Mouse (Mus musculus) left cerebral cortex, postnatal 10 days (tissue): ENCODE results near the gene Pax8. TPM values are rescaled to one million over a fixed set of nuclear protein-coding genes. Genes with fewer than 3 reads are reported as not detected.

Experiments
- DNase-seq, 2 experiments: peaks; one replicate each; pipeline ENCODE4 v3.0.0; 2021 to 2022; ENCODE audit warnings: low spot score in 2 of 2, mixed read lengths in 1 of 2; ENCODE audit errors: extremely low spot score in 1 of 2
- intact Hi-C: fragments of 180-260 bp; cut with DNase I; formaldehyde crosslinking; loops from one replicate; pipeline ENCODE4 v1.15.1; 2025
- total RNA-seq, 2 experiments: library from RNA; stranded (reverse); gene quantifications; 2 replicates each; pipeline ENCODE4 v1.2.3; 2021

The Pax8 gene
- not detected for total RNA-seq

DNA sequence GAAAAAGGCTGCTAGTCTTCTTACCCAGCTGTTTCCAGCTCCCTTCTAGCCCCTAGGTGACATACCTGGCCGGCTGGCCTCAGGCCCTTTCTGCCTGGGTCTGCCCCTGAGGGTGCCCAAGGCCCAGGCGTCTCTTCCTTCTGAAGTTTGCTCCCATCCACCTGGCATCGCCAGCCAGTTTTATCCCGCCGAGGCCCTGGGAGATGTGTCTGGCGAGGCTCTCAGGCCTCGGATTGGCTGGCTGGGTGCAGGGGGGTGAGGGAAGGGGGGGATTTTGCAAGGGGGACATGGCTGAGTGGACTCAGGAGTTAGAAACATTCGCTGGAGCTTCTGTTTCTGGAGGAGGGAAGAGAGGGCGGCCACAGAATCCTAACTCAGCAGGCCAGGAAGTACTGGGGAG is at the start of gene Pax8:
Pax8 (minus strand) TSS at position 180 of the 400 bp plus-strand sequence.
- DNase-seq: no peak
- intact Hi-C loops: no loop called here

DNA sequence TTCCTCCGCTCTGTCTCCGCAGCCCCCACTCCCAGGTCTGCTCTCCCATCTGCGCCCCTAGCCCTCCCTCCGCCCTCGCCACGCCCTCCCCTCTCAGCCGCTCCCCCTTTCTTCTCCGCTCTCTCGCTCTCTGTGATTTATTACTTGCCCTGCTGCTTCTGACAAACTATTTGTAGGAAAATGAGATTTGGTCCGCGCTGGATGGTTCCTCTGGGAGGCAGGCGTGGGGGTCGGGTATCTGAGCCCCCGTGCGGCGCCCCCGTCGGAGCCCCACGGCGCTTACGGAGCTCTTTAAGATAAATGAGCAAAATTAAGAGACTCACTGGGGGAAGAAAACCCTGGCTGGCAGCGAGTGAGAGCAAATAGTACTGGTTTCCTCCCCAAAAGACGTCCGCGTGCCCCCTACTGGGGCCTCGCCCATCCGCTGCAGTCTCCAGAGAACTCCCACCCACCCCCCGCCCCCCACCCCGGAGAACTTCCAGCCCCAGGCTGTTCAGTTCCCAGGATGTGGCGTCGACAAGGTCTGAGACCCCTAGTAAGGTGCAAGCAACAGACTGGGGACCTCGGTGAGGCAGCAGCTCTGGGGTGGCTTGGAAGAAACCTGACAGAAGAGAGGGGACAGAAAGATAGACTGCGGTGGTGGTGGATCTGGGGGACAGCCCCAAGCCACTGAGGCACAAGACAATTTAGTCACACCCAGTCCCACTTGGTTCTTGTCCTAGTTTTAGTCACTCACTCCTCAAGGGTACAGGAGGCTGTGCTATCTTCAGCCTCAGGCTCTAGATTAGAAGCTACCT is 46.2 kb upstream of the Pax8 start:
- intact Hi-C loops: no loop called here
- peak in 1 of 2 experiments; percentile 55 for DNase-seq

DNA sequence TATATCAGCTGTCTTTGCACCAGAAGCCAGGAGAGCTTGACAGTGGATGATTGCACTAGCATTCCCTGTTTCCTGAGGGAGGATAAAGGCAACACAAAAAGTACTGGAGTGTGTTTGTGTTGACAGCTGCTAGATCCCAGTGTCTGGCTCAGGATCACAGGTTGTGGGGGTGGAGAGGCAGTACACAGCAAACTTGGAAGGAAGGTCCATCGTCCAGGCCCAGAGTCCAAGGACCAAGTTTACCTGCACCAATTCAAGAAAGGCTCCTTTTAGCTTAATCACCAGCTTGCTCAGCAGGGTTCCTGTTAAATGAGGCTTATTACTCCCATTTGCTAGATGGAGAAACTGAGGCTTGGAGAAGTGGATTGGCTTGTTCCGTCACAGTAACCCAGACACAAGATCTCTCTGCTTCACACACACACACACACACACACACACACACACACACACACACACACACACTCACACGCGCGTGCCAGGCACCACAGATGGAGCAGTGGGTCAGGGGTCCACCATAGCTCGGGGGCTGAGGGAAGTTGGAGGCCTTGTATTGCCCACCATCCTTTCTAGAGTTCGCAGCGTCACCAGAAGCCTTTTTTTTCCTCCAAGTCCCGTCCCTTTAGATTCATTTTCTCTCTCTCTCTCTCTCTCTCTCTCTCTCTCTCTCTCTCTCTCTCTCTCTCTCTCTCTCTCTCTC is 45.3 kb upstream of the Pax8 start:
- intact Hi-C loops: no loop called here
- DNase-seq: no peak

DNA sequence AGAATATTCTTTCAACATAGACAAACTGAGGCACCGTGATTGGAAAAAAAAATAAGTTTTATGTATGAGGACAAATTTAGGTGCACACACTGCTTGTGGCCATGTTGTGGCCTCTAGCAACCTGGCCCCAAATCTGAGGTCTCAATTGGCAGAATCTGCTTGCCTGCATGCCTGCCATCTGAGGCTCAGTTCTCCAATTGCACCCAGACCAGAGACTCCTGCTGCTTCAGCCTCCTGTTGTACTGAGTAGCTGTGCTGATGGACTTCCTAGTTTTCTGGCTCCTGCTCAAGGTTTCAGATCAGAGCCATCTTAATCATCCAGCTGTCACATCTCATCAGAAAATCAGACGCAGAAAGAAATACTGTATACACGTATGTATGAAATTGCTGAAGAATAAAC is 41.5 kb upstream of the Pax8 start:
- no peak for DNase-seq
- intact Hi-C loops: no loop called here

DNA sequence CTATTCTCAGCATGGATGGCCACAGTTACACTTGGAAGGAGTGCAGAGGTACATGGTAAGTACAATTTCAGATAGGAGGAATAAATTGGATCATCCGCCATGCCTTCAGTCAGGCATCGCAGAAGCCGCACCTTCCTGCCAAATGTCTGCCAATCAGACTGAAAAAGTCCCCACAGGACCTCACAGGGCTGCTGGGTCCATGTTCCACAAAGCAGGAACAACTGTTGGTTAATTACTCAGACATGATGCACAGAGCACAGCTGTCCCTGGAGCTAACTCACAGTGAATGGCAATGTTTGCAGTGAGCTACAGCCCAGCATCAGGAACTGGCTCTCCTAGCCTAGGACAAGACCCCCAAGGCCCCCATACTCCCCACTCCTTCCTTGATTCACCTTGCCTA is 32.0 kb upstream of the Pax8 start:
- intact Hi-C loops: no loop called here
- DNase-seq: no peak

DNA sequence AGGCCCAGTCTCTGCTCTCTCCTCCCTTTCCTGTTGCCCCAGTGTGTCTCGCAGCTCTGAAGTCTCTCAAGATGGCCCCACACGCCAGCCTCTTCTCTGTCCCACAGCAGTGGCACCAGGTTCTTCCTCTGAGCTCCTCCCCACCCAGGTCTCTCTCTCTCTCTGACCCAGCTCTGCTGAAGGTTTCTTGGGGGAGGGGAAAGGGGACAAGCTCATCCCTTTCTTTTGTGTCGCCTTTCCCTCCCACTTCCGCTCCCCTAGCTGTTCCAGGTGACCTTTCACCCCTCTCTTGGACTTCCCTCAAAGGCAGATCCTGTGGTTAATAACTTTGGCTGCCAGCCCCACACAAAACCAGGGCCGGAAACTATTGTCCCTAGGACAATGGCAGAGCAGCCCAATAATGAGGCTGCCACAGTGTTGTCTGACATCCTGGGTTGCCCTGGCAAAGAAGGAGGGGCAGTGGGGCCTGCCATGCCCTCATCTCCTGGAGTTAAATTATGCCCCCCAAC is 27.6 kb upstream of the Pax8 start:
- intact Hi-C loops: no loop called here
- peak in 1 of 2 experiments; percentile 64 for DNase-seq

DNA sequence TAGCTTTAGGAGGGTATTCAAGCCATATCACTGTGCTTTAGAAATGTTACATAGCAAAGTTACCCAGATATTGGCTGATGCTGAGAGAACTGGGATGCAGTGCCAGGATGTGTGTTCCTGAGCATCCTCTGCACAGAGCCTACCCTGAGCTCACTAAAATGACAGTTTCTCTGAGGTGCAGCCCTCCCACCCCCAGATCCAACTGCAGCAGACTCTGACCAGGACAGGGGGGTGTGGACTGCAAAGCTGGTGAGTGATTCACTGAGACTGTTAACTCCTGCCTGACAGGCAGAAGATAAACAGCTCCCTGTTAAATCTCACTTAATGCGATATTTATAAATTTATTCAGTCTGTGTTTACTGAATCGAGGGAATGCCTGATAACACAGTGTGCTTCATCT is 25.5 kb upstream of the Pax8 start:
- DNase-seq: no peak
- intact Hi-C loops: no loop called here

DNA sequence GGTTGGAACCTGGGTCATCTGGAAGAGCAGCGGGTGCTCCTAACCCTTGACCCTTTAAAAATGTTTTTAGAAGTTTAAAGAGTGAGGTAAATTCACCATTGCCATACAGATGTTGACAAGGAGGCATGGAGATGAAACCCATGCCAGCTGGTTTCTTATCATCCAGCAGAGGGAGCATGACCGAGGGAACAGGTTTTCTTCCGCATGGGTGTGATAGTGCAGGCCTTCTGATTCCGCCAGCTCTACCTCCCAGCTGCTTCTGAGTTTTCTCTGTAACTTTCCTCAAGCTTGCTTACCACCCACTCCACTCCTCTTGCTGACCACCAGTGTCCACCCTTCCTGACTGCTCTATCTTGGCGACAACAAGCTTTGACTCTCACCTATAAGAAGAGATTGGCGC is 15.2 kb upstream of the Pax8 start:
- DNase-seq: no peak
- intact Hi-C loops: no loop called here

DNA sequence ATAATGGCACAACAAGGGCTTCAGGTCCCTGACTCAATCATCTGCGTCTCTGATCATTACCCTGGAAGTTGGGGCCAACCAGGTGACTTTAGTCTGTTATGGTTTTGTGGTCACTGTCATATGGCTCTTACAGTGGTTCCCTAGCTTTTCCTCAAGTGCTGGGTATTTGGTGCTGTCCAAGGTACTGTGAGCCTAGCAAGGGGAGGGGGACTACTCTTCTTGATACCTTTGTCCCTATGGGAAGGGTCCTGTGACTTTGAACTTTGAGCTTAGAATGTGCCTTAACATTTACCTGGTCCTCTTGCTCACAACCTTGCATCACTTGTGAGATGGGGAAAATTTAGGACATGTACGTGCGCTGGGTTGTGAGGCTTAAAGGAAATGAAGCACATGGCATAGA is 13.3 kb upstream of the Pax8 start:
- no peak for DNase-seq
- intact Hi-C loops: no loop called here

DNA sequence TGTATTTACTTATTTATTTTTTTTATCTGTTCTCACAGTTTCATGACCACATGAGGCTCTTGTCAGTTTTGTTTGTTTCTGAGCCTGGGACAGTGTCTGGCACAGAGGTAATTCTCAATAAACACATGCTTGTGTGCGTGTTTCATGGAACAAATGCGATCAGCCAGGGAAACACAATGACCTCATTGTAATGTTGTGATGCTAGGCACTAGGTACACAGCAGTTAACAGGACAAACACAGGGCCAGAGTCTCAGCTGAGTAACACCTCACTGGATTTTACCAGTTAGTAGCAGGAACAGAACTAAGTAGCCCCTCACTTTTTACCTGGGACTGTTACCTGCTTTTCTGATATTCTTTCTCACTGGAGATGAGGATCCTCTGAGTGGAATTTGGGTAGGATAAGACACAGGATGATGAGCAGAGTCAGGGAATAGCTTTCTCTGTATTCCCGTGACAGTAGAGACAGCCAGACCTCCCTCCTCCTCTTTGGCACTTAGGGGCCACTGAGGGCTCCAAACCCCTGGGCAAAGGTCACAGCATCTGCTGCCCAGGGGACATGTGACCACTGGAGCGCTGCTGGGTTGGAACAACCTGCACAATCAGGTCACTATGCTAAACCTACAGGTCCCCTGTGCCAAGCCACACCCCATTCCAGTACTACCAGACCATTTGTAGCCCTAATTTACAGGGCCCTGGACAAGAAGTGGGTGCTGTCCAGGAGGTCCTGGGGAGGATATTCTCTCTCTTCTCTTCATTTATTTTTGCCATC is 11.8 kb upstream of the Pax8 start:
- intact Hi-C loops: no loop called here
- no peak for DNase-seq

DNA sequence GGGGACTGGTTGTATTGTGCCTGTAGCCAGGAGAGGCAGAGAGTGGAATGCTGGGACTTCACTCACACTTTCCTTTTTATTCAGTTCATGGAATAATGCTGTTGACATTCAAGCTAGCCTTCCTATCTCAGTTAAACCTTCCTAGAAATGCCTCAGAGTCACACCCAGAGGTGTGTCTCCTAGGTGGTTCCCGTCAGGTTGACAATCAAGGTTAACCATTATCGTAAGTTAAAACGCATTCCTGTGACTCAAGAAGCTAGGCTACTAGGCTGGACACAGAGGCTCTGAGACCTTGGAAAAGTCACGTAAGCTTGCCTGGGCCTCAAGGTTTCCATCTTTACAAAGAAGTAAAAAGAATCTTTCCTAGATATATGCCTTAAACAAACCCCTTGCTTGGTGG is 10.0 kb upstream of the Pax8 start:
- intact Hi-C loops: no loop called here
- no peak for DNase-seq

DNA sequence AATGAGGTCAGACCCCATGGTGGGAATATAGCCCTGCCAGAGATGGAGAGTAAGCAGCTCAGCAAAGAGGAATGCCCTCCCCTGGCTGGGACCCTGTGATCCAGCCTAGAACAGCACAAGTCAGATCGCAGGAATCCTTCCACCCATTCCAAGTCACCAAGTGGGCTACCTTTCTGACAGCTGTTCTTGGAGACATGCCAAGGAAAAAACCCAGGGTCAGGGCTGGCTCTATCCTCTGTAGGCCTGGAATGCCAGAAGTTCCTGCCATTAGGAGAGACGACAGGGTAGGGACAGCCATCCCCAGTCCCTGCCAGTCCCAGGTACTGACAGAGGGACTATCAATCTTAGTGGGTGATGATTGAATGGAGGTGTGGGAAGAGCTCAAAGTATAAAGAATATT is 4.5 kb upstream of the Pax8 start:
- intact Hi-C loops: no loop called here
- DNase-seq: no peak

DNA sequence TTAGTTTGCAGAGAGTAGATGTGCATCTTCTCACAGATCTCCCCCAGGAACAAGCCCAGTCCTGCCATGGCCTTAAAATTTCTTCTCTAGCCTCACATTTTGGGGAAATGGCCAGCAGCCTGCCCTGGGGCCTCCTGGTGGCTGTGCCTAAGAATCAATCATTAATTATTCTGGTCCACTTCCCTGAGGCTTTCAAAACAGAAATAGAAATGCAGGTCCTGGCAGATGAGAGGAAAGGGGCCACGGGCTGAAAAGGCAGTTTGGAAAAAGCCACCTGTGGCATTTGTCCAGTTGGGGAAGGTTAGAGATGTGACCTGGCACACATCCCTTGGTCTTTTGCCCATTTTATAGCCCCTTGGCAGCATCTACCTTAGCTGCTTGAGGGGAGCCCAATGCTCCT is 3.8 kb upstream of the Pax8 start:
- DNase-seq: no peak
- intact Hi-C loops: no loop called here

DNA sequence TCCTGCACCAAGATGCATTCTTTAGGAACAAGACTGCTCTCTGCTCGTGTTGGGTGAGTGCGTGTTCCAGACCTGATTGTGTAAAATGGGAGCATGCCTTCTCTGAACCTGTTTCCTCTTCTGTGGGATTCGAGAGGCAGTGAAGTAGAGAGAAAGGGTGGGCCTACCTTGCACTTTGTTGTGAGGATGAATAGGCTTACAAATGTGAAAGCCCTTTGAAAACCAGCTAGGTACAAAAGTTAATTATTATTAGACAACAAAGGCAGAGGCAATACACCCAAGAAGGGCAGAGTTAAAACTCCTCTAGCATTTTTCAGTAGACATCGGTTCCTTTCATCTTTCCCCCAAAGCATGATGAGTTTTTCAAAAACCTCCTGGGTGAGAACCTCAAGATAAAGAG is 3.2 kb upstream of the Pax8 start:
- intact Hi-C loops: no loop called here
- no peak for DNase-seq

DNA sequence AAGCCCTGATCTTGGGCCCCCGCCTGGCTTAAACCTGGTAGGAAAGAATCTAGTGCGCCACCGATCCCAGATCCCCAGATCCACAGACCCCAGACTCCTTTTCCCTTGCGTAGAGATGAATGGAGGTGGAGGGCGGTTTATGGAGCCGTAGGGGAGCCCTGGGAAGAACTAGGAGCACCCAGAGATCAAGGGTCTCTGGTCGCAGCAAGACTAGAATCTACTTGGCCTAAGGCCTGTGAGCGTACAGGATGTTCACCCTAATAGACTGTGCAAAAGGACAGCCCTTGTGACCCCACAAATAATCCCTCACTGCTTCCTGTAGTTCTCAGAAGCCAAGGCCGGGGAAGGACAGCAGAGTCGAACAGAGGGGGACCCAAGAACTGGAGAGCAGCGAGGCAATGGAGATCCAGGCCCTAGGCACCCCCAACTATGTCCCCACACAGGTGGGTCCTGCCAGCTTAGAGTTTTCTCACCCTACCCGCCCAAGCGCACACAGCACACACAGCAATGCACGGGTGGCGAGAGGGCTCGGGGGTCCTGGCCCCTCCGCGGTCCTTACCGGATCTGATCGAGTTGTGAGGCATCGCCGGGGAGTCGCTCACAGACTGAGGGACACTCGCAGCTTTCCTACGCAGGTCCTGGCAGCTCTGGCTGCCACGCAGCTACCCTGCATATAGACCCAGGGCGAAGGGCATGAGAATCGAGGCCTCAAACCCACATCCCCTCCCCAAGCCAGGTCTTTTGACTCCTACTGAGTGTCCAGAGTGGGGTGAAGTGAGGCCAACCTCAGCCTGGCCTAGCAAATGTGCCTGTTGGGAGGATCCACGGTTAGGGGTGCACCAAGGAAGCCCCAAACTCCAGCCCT is 653 bp downstream of the Pax8 start:
- no peak for DNase-seq
- intact Hi-C loops: no loop called here

DNA sequence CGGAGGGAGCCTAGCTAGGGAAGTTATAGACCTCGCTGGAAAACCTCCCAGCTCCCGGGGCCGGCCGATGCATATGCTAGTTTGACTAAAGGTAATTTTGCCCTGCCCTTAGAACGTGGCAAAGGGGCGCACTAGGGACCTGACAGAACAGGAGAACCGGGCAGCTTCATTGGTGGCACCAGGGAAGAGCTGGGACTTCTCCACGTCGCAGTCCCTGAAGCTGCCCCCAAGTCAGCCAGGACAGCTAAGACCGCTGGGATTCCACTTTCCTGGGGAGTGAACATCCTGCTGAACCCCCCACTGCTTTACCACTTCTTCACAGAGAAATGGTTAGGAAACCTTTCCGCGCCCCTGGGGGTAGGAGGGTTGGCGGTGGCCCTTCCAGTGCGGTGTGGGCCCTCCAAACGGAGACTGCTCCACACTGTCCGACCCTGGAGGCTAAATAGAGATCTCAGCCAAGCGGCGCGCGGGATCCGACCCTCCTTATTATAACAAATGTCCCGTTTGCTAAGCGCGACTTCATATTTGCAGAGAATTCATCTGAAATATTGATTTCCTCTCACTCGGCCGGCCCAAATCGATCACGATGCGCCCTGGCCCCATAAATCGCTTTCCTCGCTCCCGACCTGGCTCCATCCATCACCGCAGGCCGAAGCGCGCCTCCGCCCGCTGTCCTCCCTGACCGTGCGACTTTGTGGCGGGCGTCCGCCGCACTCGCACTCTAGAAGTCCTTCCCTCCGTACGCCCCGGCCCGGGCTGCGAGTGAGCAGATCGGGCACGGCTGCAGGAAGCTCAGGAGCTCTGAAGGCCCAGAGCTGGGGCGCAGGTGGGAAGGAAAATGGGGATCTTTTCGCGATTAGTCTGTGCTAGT is 1.5 kb downstream of the Pax8 start:
- intact Hi-C loops: no loop called here
- DNase-seq: no peak

DNA sequence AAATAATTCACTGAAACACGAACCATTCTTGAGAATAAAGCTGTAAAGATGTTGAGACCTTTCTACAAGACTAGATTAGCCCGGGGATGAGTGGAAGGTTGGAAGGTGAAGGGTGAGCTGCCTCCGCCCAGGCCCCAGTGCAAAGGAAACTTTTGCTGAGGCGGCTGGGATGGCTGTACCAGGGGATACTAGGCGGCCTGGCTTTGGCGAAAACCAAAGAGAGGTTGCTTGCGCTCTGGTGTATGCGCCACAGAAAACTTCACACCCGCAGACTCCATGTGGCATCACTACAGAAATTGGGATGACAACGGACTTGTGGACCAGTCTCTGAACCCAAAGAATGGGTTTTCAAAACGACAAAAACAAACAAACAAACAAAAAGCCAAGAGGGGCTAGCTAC is 2.7 kb downstream of the Pax8 start:
- intact Hi-C loops: no loop called here
- DNase-seq: no peak

DNA sequence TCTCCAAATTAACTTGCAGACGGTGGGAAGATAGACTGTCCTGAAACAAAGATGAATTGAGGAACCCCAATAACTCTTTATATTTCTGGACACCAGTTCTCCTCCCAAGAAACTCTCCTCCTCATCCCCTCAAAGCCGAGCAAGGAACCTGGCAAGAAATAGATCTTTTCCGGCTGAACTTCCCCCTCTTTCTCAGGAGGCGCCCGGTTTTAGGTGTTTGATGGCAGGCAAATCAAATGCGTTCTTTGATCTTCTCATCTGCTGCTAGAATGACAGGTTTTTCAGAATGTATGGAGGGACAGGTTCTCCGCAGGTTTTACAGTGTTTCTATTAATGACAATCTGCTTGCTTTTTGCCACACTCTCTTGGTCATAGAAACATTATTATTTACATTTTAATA is 3.3 kb downstream of the Pax8 start:
- intact Hi-C loops: no loop called here

More for the DNA sequence above, 3.3 kb downstream of the Pax8 start:
- no peak for DNase-seq
